Mouse (Mus musculus): ENCODE measurements at regions not wholly inside any gene's neighbourhood (a gene's known extent, or its start where the extent isn't known, plus 50 kb on each side); places are given as distances from the start of the nearest gene placed in this dataset.
"Not testable (repeated sequence)": the region's sequence is repeated elsewhere in the genome, so short reads cannot be mapped to it uniquely, and the experiment has no call there.

DNA sequence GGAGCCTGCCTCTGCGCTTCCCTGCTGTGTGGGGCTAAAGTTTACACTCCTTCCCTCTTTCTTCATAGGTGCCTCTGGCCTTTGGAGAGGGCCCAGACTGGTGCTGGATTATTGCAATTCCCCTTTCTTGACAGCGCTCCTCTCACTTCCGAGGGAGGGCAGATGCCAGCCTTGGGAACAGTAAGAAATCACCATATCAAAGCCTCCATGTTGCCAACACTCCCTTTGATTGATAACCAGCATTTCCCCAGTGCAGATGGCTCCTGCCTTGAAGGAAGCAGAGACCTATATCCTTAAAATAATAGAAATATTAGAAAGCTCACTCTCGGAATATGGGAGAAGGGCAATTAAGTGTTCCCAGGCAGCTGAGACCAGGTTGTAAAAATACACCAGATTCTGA, 63.1 kb upstream of the Cep295 start:
- DNase-seq (ENCODE audit: low spot score) = peak; percentile 8

DNA sequence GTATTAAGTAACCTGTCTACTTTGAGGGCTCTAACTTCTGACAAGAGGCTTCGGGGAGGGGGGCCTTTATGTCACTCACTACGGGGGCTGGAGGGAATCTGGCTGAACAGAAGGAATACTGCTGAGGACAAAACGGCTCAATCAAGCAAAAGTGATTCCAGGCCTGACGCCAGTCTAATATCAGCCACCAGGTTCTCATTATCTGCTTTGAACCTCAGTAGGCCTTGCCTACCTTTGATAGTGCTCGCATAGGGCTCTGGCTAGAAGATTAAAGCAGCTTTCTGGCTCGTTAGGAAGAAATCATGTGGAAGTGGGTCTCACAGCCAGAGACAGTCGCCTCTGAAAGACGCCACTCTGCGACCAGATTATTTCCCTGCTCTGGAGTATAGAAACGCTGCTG, 64.3 kb upstream of the Cep295 start:
- DNase-seq (ENCODE audit: low spot score) = peak; percentile 30

DNA sequence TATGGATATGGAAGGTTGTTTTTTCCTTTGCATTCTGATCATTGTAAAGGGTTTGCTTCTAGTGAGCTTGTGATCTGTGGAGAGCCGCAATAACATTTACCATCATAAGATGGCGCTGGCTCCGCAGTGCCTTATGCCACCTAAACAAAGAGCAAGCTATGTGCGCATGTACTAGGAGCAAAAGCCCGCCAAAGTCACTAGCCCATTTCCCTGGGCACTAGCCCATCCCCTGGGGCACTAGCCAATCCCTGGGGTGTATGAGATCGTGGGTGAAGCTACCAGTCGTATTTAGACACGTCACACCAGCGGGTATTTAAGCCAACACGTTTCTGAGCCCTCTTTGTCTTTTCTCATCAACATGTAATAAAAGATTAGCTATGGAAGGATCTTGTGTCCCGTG, 59.0 kb upstream of the Smco4 start:
- not testable (repeated sequence) for DNase-seq (ENCODE audit: low spot score)

DNA sequence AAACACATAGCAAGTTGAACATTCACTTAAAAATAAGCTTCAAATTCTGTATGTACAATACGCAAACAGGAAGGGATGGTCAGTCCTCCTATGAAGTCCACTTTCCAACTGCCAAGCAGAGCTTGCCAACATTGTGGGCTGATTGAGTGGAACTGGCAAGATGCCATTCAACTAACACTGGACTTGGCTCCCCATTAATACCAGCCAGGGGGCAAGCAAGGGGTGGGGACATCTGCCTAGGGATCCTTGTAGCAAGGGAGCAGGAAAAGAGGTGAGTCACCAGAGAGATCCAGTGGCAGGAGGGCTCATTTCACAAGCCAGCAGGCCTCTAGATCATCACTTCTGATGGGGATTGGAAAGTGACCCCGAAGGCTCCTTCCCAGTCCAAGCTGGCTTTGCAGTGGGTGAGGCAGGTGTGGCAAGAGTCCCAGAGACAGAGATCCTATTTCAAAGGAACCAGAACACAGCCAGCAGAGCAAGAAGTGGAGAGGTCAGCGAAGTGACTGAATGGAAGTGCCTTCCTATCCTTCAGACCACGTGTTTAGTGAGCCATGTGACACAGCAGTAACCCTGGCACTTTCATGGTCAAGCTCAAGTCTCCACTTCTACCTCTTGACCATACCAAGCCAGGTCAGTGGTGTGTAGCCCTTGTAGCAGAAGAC, 53.8 kb upstream of the Smco4 start:
- no peak for DNase-seq (ENCODE audit: low spot score)

DNA sequence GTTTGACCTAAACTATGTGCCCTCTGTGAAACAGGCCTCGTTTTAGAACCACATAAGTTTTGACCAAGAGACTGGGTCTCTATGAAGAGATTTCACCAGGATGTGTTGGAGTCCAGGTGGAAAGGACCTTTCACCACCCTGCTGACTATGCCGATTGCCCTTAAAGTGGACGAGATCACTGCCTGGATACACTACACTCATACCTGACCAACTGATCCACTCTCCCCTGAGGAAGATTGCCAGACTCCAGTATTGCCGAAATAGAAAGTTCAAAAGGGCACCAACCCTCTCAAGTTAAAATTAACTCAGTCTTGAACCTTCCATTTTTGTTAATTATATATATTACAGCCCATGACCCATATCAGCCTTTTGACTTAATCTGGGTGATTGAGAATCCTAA, 51.1 kb upstream of the Smco4 start:
- no peak for DNase-seq (ENCODE audit: low spot score)

All from embryo, embryonic 10 days (tissue).